Mouse (Mus musculus) left cerebral cortex, adult 9 months (tissue): ENCODE results near the gene Ugt1a8.
"Not testable (repeated sequence)": the region's sequence is repeated elsewhere in the genome, so short reads cannot be mapped to it uniquely, and the experiment has no call there.

Source experiments
- DNase-seq, 2 experiments: peaks; one replicate each; pipeline ENCODE4 v3.0.0; 2022; ENCODE audit warnings: low spot score in 2 of 2

Gene Ugt1a8

GRCm38 (mm10) chr1:88087513-88087912, at the start of gene Ugt1a8:
Ugt1a8 (plus strand) TSS chr1:88087813.
- no peak for DNase-seq

GRCm38 (mm10) chr1:88043044-88043443, 44.6 kb upstream of the Ugt1a8 start:
- DNase-seq: not testable (repeated sequence)

GRCm38 (mm10) chr1:88044832-88045437, 42.7 kb upstream of the Ugt1a8 start:
- DNase-seq: not testable (repeated sequence)

- not testable (repeated sequence) for DNase-seq
Observed at GRCm38 (mm10) chr1:88047408-88047807, 40.2 kb upstream of the Ugt1a8 start.

- no peak for DNase-seq
Observed at GRCm38 (mm10) chr1:88055088-88055487, 32.5 kb upstream of the Ugt1a8 start, which contains the start of gene Ugt1a10. Ugt1a10 (plus strand) TSS chr1:88055388.

DNA sequence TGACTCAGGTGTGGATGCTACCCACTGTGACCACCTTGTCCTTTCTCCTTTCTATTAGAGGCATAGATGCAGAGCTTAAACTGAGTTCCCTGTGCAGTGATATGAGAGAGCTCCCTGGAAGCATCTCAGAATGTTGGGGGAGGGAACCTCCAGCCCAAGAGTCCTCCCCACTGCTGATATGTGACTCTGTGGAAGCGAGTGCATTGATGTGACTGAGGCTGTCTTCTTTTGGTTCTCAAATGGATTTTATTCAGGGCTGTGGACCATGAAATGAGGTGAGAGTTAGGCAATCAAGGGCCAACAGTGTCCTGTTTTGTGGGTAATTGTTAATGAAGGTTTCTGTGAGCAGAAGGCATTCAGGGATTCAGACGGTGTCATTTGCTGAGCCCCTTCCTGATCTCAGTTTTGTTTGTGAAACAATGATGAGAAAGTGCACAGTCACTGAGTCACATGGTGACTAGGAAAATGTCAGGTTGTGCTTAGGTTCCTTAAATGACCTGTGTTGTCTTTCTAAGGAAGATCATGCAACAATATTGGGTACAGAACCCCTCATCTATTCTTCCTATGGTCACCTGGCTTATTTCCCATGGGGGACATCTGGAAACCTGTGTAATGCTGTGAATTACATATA, 21.0 kb upstream of the Ugt1a8 start:
- DNase-seq: not testable (repeated sequence)

GRCm38 (mm10) chr1:88070495-88070894, 17.1 kb upstream of the Ugt1a8 start, which contains the start of gene Ugt1a9:
Ugt1a9 (plus strand) TSS chr1:88070800.
- DNase-seq: no peak

- no peak for DNase-seq
Observed at GRCm38 (mm10) chr1:88070902-88071301, 16.7 kb upstream of the Ugt1a8 start.

DNA sequence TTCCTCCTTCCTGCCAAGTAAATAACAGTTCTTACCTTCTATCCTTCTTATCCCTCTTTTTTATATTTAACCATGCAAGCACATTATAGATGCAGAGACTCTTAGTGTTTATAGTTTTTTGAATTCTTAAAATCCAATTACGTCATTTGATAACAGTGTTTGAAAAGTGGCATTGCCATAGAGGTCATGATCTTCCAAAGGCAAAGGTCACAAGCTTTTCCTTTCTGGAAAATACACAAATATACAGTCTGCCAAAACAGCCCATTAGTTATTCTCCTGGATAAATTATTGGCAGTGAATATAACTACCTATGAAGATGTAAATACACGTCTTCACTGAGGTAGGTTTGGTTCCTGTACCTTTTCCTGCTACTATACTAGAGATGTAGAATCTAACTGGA, 13.1 kb upstream of the Ugt1a8 start:
- no peak for DNase-seq

- no peak for DNase-seq
Observed at GRCm38 (mm10) chr1:88077128-88077527, 10.5 kb upstream of the Ugt1a8 start.

GRCm38 (mm10) chr1:88081670-88082069, 5.9 kb upstream of the Ugt1a8 start:
- DNase-seq: no peak

- no peak for DNase-seq
Observed at GRCm38 (mm10) chr1:88086125-88086524, 1.5 kb upstream of the Ugt1a8 start.

GRCm38 (mm10) chr1:88092341-88092740, 4.7 kb downstream of the Ugt1a8 start:
- DNase-seq: no peak

GRCm38 (mm10) chr1:88094270-88094676, 6.7 kb downstream of the Ugt1a8 start:
- DNase-seq: not testable (repeated sequence)

DNA sequence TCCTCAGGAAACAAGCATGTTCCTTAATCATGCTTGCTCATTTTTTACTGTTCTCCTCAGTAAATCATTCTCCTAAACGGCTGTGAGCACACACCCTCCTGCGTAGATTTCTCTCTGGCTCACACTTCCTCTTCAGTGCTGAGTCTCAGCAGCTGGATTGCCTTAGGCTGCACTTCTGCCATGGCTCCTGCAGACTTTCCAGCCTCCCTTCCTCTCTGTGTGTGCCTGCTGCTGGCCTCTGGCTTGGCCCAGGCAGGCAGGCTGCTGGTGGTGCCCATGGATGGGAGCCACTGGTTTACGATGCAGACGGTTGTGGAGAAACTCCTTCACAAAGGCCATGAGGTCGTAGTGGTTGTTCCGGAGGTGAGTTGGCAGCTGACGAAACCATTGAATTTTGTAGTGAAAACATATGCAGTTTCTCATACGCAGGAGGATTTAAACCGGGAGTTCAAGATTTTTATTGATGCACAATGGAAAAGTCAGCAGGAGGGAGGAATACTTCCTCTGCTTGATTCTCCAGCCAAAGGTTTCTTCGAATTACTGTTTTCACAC, 7.4 kb downstream of the Ugt1a8 start, which contains the start of gene Ugt1a7c:
Gene Ugt1a7c (plus strand): TSS at position 122 of the 552 bp plus-strand sequence.
- DNase-seq: no peak

GRCm38 (mm10) chr1:88098546-88098945, 10.9 kb downstream of the Ugt1a8 start:
- not testable (repeated sequence) for DNase-seq

GRCm38 (mm10) chr1:88099691-88100090, 12.1 kb downstream of the Ugt1a8 start:
- DNase-seq: not testable (repeated sequence)

DNA sequence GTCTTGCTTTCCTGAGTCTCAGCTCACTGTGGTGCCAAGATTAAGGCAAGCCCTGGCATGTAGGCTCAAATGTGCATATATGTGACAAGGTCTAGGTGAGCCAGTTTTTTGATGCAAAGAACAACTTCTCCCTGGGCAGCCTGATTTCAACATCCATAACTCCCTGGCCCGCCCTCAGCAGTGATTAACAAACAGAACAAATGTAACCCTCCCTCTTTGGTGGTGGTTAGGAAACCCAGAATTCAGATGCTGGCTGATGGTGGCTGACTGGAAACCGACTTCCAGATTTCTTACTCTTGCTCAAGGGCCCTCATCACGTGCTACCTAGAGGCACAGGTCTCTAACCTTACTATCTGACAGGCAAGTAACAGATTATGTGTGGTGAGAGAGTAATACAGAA, 15.4 kb downstream of the Ugt1a8 start, which contains the start of gene Ugt1a6b:
Gene Ugt1a6b (plus strand): TSS at position 234 of the 400 bp plus-strand sequence.
- not testable (repeated sequence) for DNase-seq

DNA sequence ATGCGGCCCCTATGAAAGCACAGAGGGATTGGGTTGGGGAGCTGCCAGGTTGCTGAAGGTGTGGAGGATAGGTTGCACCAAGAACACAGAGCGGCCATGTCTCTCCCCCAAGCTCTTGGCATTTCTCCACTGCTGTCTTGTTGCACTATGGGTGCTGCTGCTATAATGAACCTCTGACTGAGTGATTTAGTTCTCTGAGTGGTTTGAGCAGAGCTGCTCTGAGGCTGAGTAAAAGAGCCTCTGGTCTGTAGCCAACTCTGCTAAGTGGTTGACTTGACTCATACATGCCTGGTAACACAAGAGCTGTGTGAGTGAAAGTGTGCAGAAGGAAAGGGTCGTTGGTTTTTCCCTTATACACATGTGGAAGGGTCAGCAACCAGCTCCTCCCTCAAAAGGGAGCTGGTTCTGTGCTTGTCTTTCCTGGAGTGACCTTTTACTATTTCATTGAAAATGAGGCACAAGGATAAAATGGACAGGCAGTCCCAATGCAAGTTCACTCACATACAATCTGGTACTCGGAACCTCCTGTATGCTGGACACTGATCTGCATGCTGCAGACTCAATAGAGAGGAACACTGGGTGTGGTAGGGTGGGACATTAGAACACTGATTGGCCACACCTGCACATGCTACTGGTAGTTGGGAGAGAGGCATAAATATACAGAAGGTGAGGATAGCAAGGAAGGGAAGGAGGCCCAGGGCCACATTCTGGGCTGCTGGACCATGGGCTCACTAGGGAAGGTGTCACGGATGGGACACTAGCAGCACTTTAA, 16.3 kb downstream of the Ugt1a8 start:
- DNase-seq: not testable (repeated sequence)

DNA sequence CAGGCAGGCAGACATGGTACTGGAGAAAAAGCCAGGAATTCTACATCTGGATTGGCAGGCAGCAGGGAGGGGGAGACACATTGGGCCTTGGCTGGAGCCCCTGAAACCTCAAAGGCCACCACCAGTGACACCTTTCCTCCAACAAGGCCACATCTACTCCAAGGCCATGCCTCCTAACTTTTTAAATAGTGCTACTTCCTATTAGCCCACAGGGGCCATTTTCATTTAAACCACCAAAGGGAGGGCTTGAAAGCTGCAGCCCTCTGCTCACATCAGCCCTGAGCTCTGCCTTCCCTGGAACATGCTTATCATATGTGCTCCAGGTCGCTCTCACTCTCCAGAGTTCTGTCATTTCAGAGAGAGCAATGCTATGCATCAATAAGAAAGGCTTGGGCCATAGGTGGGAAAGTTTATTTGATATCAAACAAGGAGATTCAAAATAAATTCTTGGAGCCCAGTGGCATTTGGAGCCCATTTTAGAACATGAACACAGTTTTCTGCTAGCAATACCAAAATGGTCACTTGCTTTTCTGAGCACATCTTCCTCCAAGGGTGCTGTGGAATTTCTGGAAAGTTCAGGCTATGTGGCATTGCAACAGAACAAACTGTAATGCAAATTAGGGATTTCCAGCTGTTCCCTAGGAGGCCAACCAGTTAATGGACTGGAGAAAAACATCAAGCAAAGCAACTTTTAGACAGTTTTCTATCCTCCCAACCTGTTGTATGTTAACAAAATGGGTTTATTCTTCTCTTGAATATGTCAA, 17.2 kb downstream of the Ugt1a8 start:
- no peak for DNase-seq

GRCm38 (mm10) chr1:88105656-88106055, 18.0 kb downstream of the Ugt1a8 start:
- DNase-seq: no peak
